Mouse (Mus musculus): ENCODE results near the gene Ifitm1. TPM values are rescaled to one million over a fixed set of nuclear protein-coding genes. Genes with fewer than 3 reads are reported as not detected.
"Not testable (repeated sequence)": the region's sequence is repeated elsewhere in the genome, so short reads cannot be mapped to it uniquely, and the experiment has no call there.

Ifitm1 gene
- polyA plus RNA-seq, 1 experiment from 2014 or later: 76.6 TPM

DNA sequence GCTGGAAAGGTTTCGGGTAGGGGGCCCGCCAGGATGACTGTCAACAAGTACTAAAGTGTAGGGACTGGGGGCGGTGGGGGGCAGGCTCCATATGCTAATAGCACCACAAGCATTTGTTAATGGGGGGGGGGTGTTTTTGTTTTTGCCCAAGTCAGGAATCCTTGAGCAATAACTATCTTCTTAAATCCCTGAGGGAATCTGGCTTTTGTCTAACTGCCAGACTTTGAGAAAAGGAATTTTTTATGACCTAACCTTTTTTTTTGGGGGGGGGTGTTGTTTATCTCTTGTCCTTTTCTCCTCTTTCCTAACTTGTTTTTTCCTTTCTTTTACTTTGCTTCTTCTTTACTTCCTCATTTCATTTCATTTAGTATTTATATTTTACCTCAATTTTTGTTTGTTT is 8.4 kb downstream of the Ifitm1 start:
- Histone ChIP-seq H3K4me3 (ENCODE audit: low read depth, low read length) (no peak overlapping the region), H3K9ac (ENCODE audit: low read depth, low read length) (no peak overlapping the region), H3K27me3 (replicated peaks; ENCODE audit: control insufficient read depth, insufficient read depth, low read length) (no peaks in the 10 kb centered on the region), H3K36me3 (ENCODE audit: control insufficient read depth, insufficient read depth, low read length) (no peaks in the 10 kb centered on the region), H3K9me3 (ENCODE audit: control insufficient read depth, low read length) (no peaks in the 10 kb centered on the region), H3K4me1 (ENCODE audit: control insufficient read depth, insufficient read depth, low read length) (peaks cover 27% of the 10 kb centered on the region), H3K27ac (replicated peaks; ENCODE audit: low read depth, low read length) (no peak overlapping the region), H3K4me2 (ENCODE audit: low read depth, low read length) (no peak overlapping the region)
- ATAC-seq (ENCODE audit: low read depth) (no peak), DNase-seq (ENCODE audit: low spot score) (no peak)
- WGBS: 43% methylated on average over 3 of the region's 3 CpGs

DNA sequence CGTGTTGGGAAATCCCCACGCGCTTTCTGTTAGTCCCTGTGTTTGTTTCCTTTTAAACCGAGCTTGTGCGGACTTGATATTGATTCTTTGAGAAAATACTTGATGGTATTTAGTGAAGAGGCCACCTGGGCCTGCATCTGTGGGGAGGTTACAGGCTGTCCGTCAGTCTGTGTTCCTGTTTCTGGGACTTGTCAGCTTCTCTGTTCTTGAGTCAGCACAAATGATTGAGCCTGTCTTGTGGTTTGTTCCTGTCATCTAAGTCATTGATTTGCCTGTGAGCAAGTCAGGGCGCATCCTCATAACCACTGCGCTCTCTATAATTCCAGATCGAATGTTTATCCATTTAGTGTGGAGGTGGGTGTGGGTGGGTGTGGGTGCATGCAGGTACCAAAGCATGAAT is 9.7 kb downstream of the Ifitm1 start:
- WGBS: 79% methylated on average over 9 of the region's 9 CpGs
- not testable (repeated sequence) for ATAC-seq (ENCODE audit: low read depth)

DNA sequence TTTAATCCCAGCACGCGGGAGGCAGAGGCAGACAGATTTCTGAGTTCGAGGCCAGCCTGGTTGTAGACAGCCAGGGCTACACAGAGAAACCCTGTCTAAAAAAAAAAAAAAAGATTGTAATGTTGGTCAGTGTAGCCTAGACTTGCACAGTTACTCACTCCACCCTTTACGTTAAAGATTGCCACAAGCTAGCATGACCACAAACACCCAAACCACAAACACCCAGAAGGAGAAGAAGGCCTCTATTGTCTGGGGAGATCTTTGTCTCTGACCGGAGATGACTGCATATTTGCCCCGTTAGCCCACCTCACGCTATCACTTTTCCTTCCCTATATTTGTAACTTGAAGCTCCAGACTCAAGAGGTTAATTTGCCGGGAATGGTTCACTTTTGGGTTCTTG is 14.7 kb downstream of the Ifitm1 start:
- H3K27me3 ChIP-seq (replicated peaks; ENCODE audit: control insufficient read depth, insufficient read depth, low read length): no peaks in the 10 kb centered on the region
- no peak for ATAC-seq (ENCODE audit: low read depth)
- no peaks in the 10 kb centered on the region for H3K36me3 ChIP-seq (ENCODE audit: control insufficient read depth, insufficient read depth, low read length)
- no peak overlapping the region for H3K4me3 ChIP-seq (ENCODE audit: low read depth, low read length)
- no peak overlapping the region for H3K4me2 ChIP-seq (ENCODE audit: low read depth, low read length)
- DNase-seq (ENCODE audit: low spot score): no peak
- 87% methylated on average over 8 of the region's 8 CpGs for WGBS
- H3K9me3 ChIP-seq (ENCODE audit: control insufficient read depth, low read length): no peaks in the 10 kb centered on the region
- no peak overlapping the region for H3K9ac ChIP-seq (ENCODE audit: low read depth, low read length)
- H3K27ac ChIP-seq (replicated peaks; ENCODE audit: low read depth, low read length): no peak overlapping the region
- H3K4me1 ChIP-seq (ENCODE audit: control insufficient read depth, insufficient read depth, low read length): no peaks in the 10 kb centered on the region

More for the DNA sequence above, 9.7 kb downstream of the Ifitm1 start:
- not testable (repeated sequence) for H3K27ac ChIP-seq (replicated peaks; ENCODE audit: low read depth, low read length); H3K36me3 ChIP-seq (ENCODE audit: control insufficient read depth, insufficient read depth, low read length); H3K9ac ChIP-seq (ENCODE audit: low read depth, low read length); DNase-seq (ENCODE audit: low spot score); H3K9me3 ChIP-seq (ENCODE audit: control insufficient read depth, low read length); H3K4me3 ChIP-seq (ENCODE audit: low read depth, low read length); H3K4me2 ChIP-seq (ENCODE audit: low read depth, low read length); H3K27me3 ChIP-seq (replicated peaks; ENCODE audit: control insufficient read depth, insufficient read depth, low read length)
- H3K4me1 ChIP-seq (ENCODE audit: control insufficient read depth, insufficient read depth, low read length): peaks cover 23% of the 10 kb centered on the region

- ATAC-seq (ENCODE audit: low read depth) (no peak), DNase-seq (ENCODE audit: low spot score) (no peak)
- Histone ChIP-seq H3K36me3 (ENCODE audit: control insufficient read depth, insufficient read depth, low read length) (no peaks in the 10 kb centered on the region), H3K9ac (ENCODE audit: low read depth, low read length) (no peak overlapping the region), H3K27ac (replicated peaks; ENCODE audit: low read depth, low read length) (no peak overlapping the region), H3K9me3 (ENCODE audit: control insufficient read depth, low read length) (no peaks in the 10 kb centered on the region), H3K4me2 (ENCODE audit: low read depth, low read length) (no peak overlapping the region), H3K4me1 (ENCODE audit: control insufficient read depth, insufficient read depth, low read length) (no peaks in the 10 kb centered on the region), H3K4me3 (ENCODE audit: low read depth, low read length) (no peak overlapping the region), H3K27me3 (replicated peaks; ENCODE audit: control insufficient read depth, insufficient read depth, low read length) (no peaks in the 10 kb centered on the region)
- 88% methylated on average over 7 of the region's 7 CpGs for WGBS
Measured at GRCm38 (mm10) chr7:140982971-140983370, 15.9 kb downstream of the Ifitm1 start.

GRCm38 (mm10) chr7:140987182-140988138 is 20.4 kb downstream of the Ifitm1 start:
- H3K27ac ChIP-seq (replicated peaks; ENCODE audit: low read depth, low read length): no peak overlapping the region
- no peaks in the 10 kb centered on the region for H3K27me3 ChIP-seq (replicated peaks; ENCODE audit: control insufficient read depth, insufficient read depth, low read length)
- no peak overlapping the region for H3K4me3 ChIP-seq (ENCODE audit: low read depth, low read length)
- DNase-seq (ENCODE audit: low spot score) (peak; percentile 47), ATAC-seq (ENCODE audit: low read depth) (no peak)
- H3K4me2 ChIP-seq (ENCODE audit: low read depth, low read length): no peak overlapping the region
- no peaks in the 10 kb centered on the region for H3K36me3 ChIP-seq (ENCODE audit: control insufficient read depth, insufficient read depth, low read length)
- 68% methylated on average over 17 of the region's 17 CpGs for WGBS
- no peak overlapping the region for H3K9ac ChIP-seq (ENCODE audit: low read depth, low read length)
- no peaks in the 10 kb centered on the region for H3K4me1 ChIP-seq (ENCODE audit: control insufficient read depth, insufficient read depth, low read length)
- no peaks in the 10 kb centered on the region for H3K9me3 ChIP-seq (ENCODE audit: control insufficient read depth, low read length)

- Histone ChIP-seq H3K9me3 (ENCODE audit: control insufficient read depth, low read length) (no peaks in the 10 kb centered on the region), H3K27ac (replicated peaks; ENCODE audit: low read depth, low read length) (no peak overlapping the region), H3K4me3 (ENCODE audit: low read depth, low read length) (no peak overlapping the region), H3K36me3 (ENCODE audit: control insufficient read depth, insufficient read depth, low read length) (no peaks in the 10 kb centered on the region), H3K9ac (ENCODE audit: low read depth, low read length) (no peak overlapping the region), H3K4me1 (ENCODE audit: control insufficient read depth, insufficient read depth, low read length) (no peaks in the 10 kb centered on the region), H3K4me2 (ENCODE audit: low read depth, low read length) (no peak overlapping the region), H3K27me3 (replicated peaks; ENCODE audit: control insufficient read depth, insufficient read depth, low read length) (no peaks in the 10 kb centered on the region)
- WGBS: 76% methylated on average over 4 of the region's 4 CpGs
- ATAC-seq (ENCODE audit: low read depth) (no peak), DNase-seq (ENCODE audit: low spot score) (no peak)
Measured at GRCm38 (mm10) chr7:140989022-140989421, 22.0 kb downstream of the Ifitm1 start.

DNA sequence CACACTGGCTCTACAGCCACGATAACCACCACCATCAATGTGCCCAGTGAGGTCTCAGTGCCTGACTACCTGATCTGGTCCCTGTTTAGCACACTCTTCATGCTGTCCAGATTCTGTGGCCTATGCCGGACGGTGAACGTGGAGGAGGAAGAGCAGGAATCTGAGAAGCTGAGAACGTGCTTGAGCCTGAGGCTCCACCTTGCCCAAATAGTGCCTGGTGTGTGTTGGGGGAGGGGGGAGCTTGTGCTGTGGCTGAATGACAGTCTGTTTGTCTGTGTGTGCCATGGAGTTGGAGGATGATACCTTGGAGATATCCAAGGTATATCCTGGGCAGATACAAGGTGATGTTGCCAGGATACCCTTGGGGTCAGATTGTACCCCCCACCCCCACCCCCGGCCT is 23.2 kb downstream of the Ifitm1 start:
- Histone ChIP-seq H3K9ac (ENCODE audit: low read depth, low read length) (no peak overlapping the region), H3K27ac (replicated peaks; ENCODE audit: low read depth, low read length) (no peak overlapping the region), H3K36me3 (ENCODE audit: control insufficient read depth, insufficient read depth, low read length) (no peaks in the 10 kb centered on the region), H3K4me3 (ENCODE audit: low read depth, low read length) (no peak overlapping the region), H3K27me3 (replicated peaks; ENCODE audit: control insufficient read depth, insufficient read depth, low read length) (no peaks in the 10 kb centered on the region), H3K4me1 (ENCODE audit: control insufficient read depth, insufficient read depth, low read length) (no peaks in the 10 kb centered on the region), H3K4me2 (ENCODE audit: low read depth, low read length) (no peak overlapping the region), H3K9me3 (ENCODE audit: control insufficient read depth, low read length) (no peaks in the 10 kb centered on the region)
- DNase-seq (ENCODE audit: low spot score) (no peak), ATAC-seq (ENCODE audit: low read depth) (no peak)
- WGBS: 54% methylated on average over 6 of the region's 6 CpGs

DNA sequence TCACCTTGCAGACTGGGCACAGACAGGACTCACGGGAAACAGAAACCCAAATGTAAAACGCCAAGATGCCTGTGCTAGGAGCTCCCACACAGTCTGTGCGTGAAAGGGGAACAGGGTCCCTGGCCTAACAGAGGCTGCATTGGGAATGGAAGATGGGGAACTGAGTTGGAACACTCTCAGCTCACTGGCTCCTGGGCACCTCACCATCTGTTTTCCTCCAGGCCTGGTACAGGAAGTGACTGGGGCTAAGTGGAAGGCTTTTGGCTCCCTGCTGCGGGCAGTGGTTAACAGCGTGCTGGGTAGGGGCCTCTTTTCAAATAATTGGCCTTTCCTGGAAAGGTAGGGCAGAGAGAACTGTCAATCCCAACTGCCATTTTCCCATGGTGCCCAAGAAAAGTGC is 23.6 kb downstream of the Ifitm1 start:
- Histone ChIP-seq H3K4me1 (ENCODE audit: control insufficient read depth, insufficient read depth, low read length) (no peaks in the 10 kb centered on the region), H3K9me3 (ENCODE audit: control insufficient read depth, low read length) (no peaks in the 10 kb centered on the region), H3K9ac (ENCODE audit: low read depth, low read length) (no peak overlapping the region), H3K4me2 (ENCODE audit: low read depth, low read length) (no peak overlapping the region), H3K4me3 (ENCODE audit: low read depth, low read length) (no peak overlapping the region), H3K36me3 (ENCODE audit: control insufficient read depth, insufficient read depth, low read length) (no peaks in the 10 kb centered on the region), H3K27ac (replicated peaks; ENCODE audit: low read depth, low read length) (no peak overlapping the region), H3K27me3 (replicated peaks; ENCODE audit: control insufficient read depth, insufficient read depth, low read length) (no peaks in the 10 kb centered on the region)
- ATAC-seq (ENCODE audit: low read depth): no peak
- 66% methylated on average over 5 of the region's 5 CpGs for WGBS
- no peak for DNase-seq (ENCODE audit: low spot score)

Data from embryonic facial prominence, embryonic 14.5 days (tissue).